Mouse (Mus musculus) left cerebral cortex, postnatal 25 days (tissue): ENCODE measurements around the gene Evpl. TPM values are rescaled to one million over a fixed set of nuclear protein-coding genes. Genes with fewer than 3 reads are reported as not detected.
A peak's percentile ranks its signal among the peaks of the same experiment; 100 is the strongest.
"Not testable (repeated sequence)": the region's sequence is repeated elsewhere in the genome, so short reads cannot be mapped to it uniquely, and the experiment has no call there.

ENCODE experiments used
- DNase-seq, 2 experiments: peaks; one replicate each; pipeline ENCODE4 v3.0.0; 2022; ENCODE audit warnings: low spot score in 2 of 2, mixed read lengths in 1 of 2
- intact Hi-C: fragments of 180-260 bp; cut with DNase I; formaldehyde crosslinking; loops from one replicate; pipeline ENCODE4 v1.15.1; 2025
- total RNA-seq, 2 experiments: library from RNA; stranded (reverse); gene quantifications; 2 replicates each; pipeline ENCODE4 v1.2.3; 2021

Gene Evpl
- total RNA-seq, result 1 to 10 TPM in 1 of 2 experiments, under 1 TPM in 1; 0.92 to 1.1 TPM

DNA sequence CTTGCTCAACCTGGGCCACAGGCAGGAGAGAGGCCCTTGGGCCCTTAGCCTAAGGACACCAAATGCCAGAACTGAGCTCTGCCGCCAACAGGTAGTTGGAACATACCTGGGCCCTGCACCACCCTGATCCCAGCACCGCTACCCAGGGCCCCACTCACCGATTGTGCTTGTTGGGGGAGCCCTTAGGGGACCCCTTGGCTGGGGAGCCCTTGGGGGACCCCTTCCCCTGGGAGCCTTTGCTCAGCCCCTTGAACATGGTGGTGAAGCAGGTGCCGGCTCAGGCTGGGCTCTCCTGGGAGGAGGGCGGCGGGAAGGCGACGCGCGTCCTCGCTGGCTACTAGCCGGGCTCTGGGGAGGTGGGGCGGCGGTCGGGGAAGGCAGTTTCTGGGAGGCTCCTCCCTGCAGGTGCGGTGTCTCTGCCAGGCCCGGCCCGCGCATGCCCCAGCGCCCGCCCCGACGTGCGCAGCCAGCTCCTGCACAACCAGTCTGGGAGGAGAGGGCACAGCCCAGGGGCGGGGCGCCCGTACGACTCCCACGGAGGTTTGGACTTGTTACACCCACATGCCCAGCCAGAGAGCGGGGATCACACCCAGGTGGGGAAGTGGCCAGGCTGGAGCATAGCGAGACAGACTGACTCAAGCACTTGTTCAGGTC, at the start of gene Evpl:
Gene Evpl, minus strand, starts transcription at position 336 of the 654 bp plus-strand sequence.
- intact Hi-C loops, result no loop called here
- DNase-seq, result no peak

DNA sequence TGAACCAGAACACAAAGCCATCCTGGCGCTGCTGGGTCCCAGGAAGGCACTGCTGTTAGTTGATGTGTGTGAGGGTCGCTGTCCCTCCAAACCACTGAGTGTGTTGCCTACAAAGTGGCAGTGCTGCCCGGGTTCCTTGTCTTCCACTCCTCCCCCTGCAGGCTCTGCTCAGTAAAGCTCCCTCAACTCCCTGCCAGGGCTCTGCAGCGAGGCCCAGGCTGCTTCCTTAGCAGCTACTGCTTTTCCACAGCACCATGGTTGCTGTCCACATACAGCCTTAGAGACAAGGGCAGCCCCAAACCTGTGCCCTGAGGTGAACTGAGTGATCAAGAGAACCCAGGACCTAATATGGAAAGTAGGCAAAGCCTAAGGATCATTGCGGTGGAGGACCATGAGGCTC, 49.5 kb upstream of the Evpl start:
- no peak for DNase-seq
- intact Hi-C loops, result no loop called here

DNA sequence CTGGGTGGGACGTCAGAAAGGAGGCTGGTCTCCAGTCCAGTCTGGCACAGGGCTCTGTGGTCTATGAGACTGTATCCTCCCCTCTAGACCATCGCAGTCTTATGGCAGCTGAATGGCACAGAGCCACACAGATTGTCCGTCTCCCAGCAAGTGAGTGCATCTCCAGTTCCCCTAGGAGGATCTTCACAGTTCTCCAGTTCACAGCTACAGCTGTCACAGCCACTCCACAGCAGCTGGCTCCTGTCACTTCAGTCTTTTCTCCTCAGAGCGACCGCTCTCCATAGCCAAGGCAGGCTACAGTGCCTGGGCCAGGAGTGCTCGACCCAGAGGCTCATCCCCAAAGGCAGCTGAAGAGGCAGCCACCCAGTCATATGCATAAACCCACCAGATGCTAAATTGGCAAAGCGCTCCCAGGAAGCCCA, 47.9 kb upstream of the Evpl start:
- DNase-seq, result no peak

DNA sequence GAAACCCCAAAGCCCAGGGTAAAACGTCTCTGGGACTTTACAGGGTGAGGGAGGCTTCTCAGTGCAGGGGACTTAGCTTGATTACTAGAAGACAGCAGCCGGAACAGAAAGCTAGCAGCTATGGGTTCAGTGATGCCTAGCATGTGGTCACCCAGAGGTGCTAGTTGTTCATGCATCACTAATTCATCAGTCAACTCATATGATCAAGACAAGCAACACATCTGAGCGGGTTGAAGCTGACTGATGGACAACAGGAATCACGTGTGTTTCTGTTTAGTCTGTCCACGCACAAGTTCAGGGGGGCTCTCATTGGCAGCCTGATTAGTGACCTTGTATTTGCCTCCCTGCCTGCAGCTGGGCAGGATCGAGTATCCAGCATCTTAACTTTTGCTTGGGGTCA, 46.1 kb upstream of the Evpl start:
- no peak for DNase-seq
- intact Hi-C loops, result no loop called here

More for the DNA sequence above, 47.9 kb upstream of the Evpl start:
- intact Hi-C loops, result no loop called here

DNA sequence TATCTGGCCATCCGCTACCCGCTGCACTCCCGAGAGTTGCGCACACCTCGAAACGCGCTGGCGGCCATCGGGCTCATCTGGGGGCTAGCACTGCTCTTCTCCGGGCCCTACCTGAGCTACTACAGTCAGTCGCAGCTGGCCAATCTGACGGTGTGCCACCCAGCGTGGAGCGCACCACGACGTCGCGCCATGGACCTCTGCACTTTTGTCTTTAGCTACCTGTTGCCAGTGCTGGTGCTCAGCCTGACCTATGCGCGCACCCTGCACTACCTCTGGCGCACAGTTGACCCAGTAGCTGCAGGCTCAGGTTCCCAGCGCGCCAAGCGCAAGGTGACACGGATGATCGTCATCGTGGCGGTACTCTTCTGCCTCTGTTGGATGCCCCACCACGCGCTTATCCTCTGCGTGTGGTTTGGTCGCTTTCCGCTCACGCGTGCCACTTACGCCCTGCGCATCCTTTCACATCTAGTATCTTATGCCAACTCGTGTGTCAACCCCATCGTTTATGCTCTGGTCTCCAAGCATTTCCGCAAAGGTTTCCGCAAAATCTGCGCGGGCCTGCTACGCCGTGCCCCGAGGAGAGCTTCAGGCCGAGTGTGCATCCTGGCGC, 45.1 kb upstream of the Evpl start:
- DNase-seq, result no peak
- intact Hi-C loops, result no loop called here

DNA sequence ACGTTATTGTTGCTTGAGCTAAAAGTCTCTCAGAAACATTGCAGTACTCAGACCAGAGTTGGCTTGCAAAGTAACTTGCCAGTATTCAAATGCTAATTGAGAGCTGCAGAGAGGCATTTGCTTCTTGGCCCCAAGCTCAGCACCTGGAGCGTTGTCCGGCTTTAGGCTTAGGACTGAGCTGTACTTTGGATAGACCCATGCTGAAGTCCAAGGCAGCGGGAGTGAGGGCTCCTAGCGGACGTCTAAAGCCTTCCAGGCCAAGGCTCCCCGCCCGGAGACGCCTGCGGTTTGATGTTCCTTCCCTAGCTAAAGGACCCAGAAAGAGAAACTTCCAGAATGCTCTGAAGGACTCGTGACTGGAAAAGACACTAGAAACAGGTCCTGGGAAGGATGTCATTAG, 44.2 kb upstream of the Evpl start:
- intact Hi-C loops, result no loop called here
- no peak for DNase-seq

DNA sequence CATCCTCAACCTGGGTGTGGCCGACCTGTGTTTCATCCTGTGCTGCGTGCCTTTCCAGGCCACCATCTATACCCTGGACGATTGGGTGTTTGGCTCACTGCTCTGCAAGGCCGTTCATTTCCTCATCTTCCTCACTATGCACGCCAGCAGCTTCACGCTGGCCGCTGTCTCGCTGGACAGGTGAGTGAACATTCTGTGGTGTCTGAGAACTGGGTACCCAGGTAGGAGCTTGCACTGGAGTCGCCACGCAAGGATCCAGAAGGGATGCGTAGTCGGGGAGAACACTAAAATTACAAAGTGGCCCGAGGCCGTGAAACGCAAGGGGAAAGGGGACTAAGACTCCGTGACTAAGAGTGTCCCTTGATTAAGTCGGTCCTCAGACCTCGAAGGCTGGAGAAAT, 43.8 kb upstream of the Evpl start:
- DNase-seq, result no peak
- intact Hi-C loops, result no loop called here

DNA sequence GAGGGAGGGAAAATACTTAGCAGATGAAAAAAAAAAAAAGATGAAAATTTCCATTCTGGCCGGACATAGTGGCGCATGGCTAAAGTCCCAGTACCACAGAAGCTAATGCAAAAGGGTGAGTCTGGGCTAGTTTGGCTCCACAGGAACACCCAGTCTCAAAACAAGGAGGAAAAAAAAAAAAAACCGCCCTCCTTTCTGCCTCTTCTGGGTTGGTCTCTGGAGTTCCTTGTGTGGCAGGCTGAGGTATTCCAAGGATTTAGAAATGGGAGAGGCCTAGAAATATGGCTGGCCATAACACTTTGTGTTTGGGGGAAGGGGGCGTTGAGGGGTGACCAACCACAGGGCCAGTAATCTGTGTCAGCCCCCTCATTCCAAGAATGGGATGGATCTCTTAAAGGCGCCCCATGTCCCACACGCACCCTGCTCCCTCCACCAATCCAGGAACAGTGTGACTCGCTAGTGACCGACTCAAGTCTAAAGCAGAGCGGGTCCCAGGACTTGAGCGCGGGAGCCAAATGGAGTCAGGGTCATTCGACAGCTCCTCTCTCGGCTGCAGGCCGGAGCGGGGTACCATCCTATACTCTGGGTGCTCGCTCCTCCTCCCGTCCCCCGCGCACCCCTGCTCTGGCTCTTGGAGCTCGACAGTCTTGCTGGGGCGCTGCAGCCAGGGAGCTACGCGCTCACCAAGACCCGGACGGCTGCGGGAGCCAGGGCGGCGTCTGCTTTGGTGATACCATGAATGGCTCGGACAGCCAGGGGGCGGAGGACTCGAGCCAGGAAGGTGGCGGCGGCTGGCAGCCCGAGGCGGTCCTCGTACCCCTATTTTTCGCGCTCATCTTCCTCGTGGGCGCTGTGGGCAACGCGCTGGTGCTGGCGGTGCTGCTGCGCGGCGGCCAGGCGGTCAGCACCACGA, 43.1 kb upstream of the Evpl start, which contains the start of gene Galr2:
Gene Galr2, plus strand, starts transcription at position 189 of the 913 bp plus-strand sequence.
- DNase-seq, result no peak
- intact Hi-C loops, result no loop called here

DNA sequence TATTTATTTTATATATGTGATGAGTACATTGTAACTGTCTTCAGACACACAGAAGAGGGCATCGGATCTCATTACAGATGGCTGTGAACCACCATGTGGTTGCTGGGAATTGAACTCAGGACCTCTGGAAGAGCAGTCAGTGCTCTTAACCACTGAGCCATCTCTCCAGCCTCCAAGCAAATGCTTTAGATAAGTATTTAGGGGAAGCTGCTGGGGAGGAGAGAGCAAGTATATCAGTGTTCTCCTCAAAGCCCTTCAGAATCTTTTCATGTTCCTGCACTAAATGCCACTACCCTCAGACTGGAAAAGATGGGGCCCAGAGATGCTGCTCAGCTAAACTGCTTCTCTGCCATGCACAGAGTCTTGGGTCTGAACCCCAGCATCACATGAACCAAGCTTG, 39.3 kb upstream of the Evpl start:
- intact Hi-C loops, DNase-seq: not testable (repeated sequence)

DNA sequence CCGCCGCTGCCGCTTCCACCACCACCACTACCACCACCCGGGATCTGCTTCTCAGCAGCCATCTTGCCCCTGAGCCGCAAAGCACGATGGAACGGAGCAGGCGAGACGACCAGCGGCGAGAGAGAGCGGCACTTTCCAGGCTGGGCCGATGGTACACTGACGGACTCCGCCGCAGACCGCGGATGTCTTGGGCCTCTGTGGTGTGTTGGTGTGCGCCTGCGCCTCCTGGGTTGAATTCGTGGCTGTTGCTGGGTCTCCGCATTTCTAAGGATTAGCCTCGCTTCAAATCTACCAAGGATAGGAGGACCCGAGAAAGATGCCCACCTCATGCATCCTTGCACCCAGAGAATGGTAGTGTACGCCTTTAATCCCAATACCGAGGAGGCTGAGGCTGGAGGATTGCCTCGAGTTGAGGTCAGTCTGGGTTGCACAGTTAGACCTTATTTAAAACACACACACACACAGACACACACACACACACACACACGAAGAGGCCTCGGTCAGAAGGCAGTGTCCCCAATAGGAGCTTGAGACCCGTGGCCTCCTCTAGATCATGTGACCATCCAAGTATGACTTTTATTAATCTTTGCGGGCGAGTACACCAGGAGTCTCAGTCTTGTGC, 36.3 kb upstream of the Evpl start, which contains the start of gene Srp68:
Gene Srp68, minus strand, starts transcription at position 173 of the 622 bp plus-strand sequence.
- DNase-seq, result peak; percentile 94 to 97
- intact Hi-C loops, result loop anchor here (2.0 kb wide), 1 partner anchor 33 kb away; the partner anchor contains the start of gene Exoc7

DNA sequence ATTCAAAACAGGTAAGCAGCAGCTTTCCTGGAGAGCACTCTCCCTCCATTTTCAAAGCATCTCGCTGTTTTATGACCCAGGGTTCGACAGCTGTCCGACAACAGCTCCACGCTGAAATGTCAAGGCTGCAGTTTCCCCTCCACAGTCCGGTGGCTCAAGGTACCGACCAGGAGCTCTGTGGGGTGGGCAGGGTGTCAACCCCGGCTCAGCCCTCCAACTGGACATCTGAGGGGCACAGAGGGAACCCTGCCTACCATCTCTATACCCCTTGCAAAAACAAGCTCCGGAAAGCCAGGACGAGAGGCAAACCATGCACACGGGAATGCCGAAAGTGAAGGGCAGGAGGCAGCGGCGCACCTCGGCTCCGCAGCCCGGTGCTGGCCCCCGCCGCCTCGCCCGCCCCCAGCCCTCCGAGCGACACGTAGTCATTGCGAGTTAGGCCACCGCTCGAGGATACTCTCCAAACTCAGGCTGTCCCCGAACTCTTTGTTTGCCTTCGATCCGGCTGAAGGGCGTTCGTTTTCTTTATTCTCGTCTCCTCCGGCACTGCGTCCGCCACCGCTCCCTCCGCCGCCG, 35.7 kb upstream of the Evpl start:
- intact Hi-C loops, result loop anchor here (2.0 kb wide), 1 partner anchor 33 kb away; the partner anchor contains the start of gene Exoc7
- DNase-seq, result no peak

DNA sequence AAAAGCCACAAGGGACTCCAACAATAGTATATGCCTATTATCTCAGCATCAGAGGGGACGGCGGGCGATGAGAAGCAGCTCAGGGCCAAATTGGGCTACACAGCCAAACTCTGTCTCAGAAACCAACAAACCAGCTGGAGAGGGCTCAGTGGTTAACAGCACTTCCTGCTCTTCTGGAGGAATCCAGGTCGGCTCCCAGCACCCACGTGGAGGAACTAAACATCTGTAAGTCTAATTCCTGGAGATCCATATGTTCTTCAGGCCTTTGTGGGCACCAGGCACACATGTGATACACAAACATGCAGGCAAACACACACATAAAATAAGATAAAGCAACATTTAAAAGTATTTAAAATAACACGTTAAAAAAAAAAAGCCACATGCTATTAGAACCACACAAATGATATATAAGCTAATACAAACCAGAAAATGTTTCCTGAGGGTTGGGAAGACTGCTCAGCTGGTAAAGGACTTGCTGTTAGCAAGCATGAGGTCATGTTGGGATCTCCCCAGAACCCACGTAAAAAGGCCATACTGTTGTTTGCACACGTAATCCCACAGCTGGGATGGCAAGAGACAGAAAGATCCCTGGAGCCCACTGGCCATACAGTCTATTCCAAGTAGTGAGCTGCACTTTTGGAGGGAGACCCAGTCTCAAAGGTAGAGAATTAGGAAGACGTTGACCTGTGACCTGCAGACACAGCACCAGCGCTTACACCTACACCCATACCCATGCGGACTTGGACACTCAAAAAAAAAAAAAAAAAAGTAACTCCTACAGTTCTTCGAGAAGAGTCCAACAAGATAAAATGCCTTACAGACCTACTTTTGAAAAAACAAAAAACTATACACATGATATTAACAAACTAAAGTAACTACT, 35.0 kb upstream of the Evpl start:
- intact Hi-C loops, result no loop called here
- DNase-seq, result no peak

DNA sequence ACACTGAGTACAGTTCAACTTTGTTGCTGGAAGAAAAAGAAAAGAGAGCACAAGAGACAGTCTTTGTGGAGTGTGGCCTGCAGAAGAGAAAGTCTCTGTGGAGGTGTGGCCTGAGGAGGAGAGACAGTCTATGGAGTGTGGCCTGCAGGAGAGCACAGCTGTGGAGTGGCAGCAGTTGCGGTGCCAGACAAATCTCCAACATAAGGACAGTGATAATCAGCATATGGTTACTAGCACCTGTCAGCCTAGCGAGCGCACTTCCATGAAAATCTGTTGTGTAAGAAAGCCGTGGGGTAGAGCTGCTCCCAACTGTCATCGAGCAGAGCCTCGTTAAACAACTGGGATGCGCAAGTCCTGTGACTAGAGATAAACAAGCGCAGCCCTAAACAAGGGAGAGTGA, 31.7 kb upstream of the Evpl start:
- DNase-seq, result no peak
- intact Hi-C loops, result no loop called here

DNA sequence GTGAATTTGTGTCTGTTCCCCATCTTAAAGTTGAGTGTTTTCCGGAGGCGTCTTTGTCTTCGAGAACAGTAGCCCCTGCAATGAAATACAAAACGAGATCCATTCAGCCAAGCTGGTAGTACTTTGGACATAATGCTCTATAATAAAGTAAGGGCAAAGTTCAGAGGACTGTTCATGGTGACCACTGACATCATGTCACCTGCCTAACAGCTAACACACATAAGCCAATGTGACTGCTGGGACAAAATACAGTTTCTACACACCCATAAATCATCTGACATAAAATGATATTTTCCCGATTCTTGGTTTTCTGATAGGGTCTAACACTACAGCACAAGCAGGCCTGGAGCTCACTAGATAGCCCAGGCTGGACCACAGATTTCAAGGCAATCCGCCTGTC, 30.4 kb upstream of the Evpl start:
- no peak for DNase-seq
- intact Hi-C loops, result no loop called here

DNA sequence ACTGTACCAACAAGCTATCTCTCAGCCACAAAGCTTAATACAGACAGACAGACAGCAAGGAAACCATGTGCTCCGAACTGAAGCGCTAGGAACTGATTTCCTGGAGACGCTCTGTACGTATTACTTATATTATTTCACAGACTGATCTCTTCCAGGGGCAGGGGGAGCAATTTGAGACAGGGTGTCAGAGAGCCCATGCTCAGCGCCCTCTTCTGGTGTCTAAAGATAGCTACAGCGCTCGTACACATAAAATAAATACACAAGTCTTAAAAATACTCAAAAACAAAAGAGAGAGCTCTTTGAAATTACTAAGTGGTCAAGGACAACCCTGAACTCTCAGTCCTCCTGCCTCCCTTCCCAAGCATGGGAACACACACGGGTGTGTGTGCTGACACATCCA, 29.8 kb upstream of the Evpl start:
- intact Hi-C loops, result no loop called here
- DNase-seq, result no peak

DNA sequence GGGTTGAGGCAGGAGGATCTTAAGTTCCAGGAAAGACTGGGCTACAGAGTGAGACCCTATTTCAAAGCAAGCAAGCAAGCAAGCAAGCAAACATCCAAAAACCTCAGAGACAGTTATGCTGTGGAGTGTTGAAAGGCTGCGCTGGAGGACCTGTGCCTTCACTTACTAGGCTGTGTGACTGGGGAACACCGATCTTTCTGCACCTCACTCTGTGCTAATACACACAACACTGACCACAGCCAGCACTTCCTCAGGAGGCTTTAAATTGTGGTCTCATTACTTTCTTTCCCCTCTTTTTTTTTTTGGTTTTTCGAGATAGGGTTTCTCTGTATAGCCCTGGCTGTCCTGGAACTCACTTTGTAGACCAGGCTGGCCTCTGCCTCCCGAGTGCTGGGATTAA, 28.0 kb upstream of the Evpl start:
- DNase-seq, result no peak
- intact Hi-C loops, result no loop called here

DNA sequence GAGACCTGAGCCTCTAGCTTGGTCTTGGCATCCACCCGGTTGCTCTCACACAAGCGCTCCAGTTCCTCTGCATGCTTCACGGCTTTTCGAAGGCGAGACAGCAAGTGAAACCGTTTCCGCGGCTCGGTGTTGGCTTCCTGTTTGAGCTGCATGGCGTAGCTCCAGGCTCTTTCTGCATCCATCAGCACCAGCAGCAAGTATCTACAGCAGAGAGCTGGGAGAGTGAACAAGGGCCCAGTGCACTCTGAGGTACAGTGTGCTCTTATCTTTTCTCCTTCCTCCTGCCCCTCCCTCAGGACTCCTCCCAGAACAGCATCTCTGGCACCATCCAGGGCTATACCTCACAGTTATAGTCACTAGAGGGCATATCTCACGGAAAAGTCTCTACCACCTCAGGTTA, 27.5 kb upstream of the Evpl start:
- intact Hi-C loops, result no loop called here
- DNase-seq, result peak; percentile 28 to 65

DNA sequence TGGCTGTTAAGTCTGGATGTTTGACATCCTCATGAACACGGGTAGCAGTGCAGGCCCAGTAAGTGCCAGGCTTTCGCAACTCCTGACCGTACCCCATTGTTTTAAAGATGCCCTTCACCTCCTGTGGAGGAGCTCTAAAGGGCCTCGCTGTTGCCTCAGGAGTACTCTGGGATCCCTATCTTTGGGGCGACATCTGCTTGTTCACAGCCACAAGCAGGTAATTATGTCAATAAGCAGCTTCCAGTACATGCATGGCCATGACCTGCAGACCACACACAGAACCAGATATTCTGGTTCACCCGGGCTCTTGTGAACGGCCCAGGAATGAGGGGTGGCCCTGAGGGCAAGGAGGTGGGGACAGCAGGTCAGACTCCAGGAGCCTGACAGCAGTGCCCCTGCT, 22.4 kb upstream of the Evpl start:
- intact Hi-C loops, result no loop called here
- DNase-seq, result no peak

DNA sequence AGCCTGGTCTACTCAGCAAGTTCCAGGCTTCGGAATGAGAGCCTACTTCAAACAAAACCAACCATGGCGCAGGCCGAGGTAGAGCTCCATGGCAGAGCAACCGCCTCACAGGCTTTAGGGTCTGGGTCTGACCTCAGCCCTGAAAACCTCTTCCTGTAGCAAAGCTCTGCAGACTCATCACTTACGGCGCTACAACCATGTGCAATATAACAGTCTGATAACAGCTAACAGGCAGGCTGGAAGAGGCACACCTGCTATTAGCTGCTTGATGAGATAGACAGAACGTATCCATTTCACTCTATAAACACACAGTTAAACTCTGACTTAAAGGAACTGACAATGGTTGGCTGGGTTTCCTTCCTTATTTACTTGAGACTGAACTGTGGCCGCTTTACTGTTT, 21.6 kb upstream of the Evpl start:
- no peak for DNase-seq
- intact Hi-C loops, result no loop called here
